Mouse (Mus musculus): ENCODE measurements around the gene Mprip. TPM values are rescaled to one million over a fixed set of nuclear protein-coding genes. Genes with fewer than 3 reads are reported as not detected.

The Mprip gene
- polyA plus RNA-seq, 1 experiment from 2014 or later, result 75.3 TPM

GRCm38 (mm10) chr11:59745851-59746250 lies 84.7 kb downstream of the Mprip start:
- H3K4me1 ChIP-seq, result no peaks in the 10 kb centered on the region
- no peak overlapping the region for H3K27ac ChIP-seq
- WGBS, result 87% methylated on average over 5 of the region's 5 CpGs
- H3K9me3 ChIP-seq, result no peaks in the 10 kb centered on the region
- no peaks in the 10 kb centered on the region for H3K27me3 ChIP-seq (replicated peaks)
- H3K4me2 ChIP-seq, result no peak overlapping the region
- peaks cover 53% of the 10 kb centered on the region for H3K36me3 ChIP-seq
- no peak overlapping the region for H3K4me3 ChIP-seq (replicated peaks)
- no peak overlapping the region for H3K9ac ChIP-seq
- no peak for ATAC-seq (ENCODE audit: insufficient read depth, low FRiP score, low read depth)

GRCm38 (mm10) chr11:59746614-59747013 lies 85.5 kb downstream of the Mprip start:
- Histone ChIP-seq H3K4me3 (replicated peaks) (no peak overlapping the region), H3K4me2 (no peak overlapping the region), H3K9ac (no peak overlapping the region), H3K4me1 (no peaks in the 10 kb centered on the region), H3K27ac (no peak overlapping the region), H3K36me3 (peaks cover 49% of the 10 kb centered on the region), H3K27me3 (replicated peaks) (no peaks in the 10 kb centered on the region), H3K9me3 (no peaks in the 10 kb centered on the region)
- ATAC-seq (ENCODE audit: insufficient read depth, low FRiP score, low read depth), result no peak
- 81% methylated on average over 2 of the region's 2 CpGs for WGBS

GRCm38 (mm10) chr11:59749050-59749449 lies 87.9 kb downstream of the Mprip start:
- H3K4me3 ChIP-seq (replicated peaks), result no peak overlapping the region
- H3K27ac ChIP-seq, result no peak overlapping the region
- no peaks in the 10 kb centered on the region for H3K4me1 ChIP-seq
- ATAC-seq (ENCODE audit: insufficient read depth, low FRiP score, low read depth), result no peak
- H3K36me3 ChIP-seq, result peaks cover 43% of the 10 kb centered on the region
- H3K27me3 ChIP-seq (replicated peaks), result no peaks in the 10 kb centered on the region
- WGBS, result 88% methylated on average over 3 of the region's 3 CpGs
- H3K9me3 ChIP-seq, result no peaks in the 10 kb centered on the region
- H3K4me2 ChIP-seq, result no peak overlapping the region
- no peak overlapping the region for H3K9ac ChIP-seq

- 90% methylated on average over 6 of the region's 6 CpGs for WGBS
- no peak for ATAC-seq (ENCODE audit: insufficient read depth, low FRiP score, low read depth)
Observed at GRCm38 (mm10) chr11:59754504-59754903, 93.4 kb downstream of the Mprip start.

GRCm38 (mm10) chr11:59756351-59756750 lies 95.2 kb downstream of the Mprip start:
- H3K4me2 ChIP-seq, result no peak overlapping the region
- no peaks in the 10 kb centered on the region for H3K4me1 ChIP-seq
- no peaks in the 10 kb centered on the region for H3K27me3 ChIP-seq (replicated peaks)
- WGBS, result 81% methylated on average over 4 of the region's 4 CpGs
- ATAC-seq (ENCODE audit: insufficient read depth, low FRiP score, low read depth), result no peak
- H3K4me3 ChIP-seq (replicated peaks), result no peak overlapping the region
- H3K27ac ChIP-seq, result no peak overlapping the region
- no peak overlapping the region for H3K9ac ChIP-seq
- H3K9me3 ChIP-seq, result no peaks in the 10 kb centered on the region
- peaks cover 75% of the 10 kb centered on the region for H3K36me3 ChIP-seq

More at GRCm38 (mm10) chr11:59754504-59754903, 93.4 kb downstream of the Mprip start:
- Histone ChIP-seq H3K4me2 (no peak overlapping the region), H3K9ac (no peak overlapping the region), H3K36me3 (peaks cover 65% of the 10 kb centered on the region), H3K9me3 (no peaks in the 10 kb centered on the region), H3K4me1 (no peaks in the 10 kb centered on the region), H3K27ac (no peak overlapping the region), H3K27me3 (replicated peaks) (no peaks in the 10 kb centered on the region), H3K4me3 (replicated peaks) (no peak overlapping the region)

- H3K4me1 ChIP-seq, result no peaks in the 10 kb centered on the region
- no peaks in the 10 kb centered on the region for H3K27me3 ChIP-seq (replicated peaks)
- no peak overlapping the region for H3K9ac ChIP-seq
- peaks cover 71% of the 10 kb centered on the region for H3K36me3 ChIP-seq
- H3K4me2 ChIP-seq, result no peak overlapping the region
- H3K27ac ChIP-seq, result no peak overlapping the region
- ATAC-seq (ENCODE audit: insufficient read depth, low FRiP score, low read depth), result no peak
- no peaks in the 10 kb centered on the region for H3K9me3 ChIP-seq
- no peak overlapping the region for H3K4me3 ChIP-seq (replicated peaks)
- 87% methylated on average over 9 of the region's 9 CpGs for WGBS
Observed at GRCm38 (mm10) chr11:59758191-59758985, 97.3 kb downstream of the Mprip start.

- no peak overlapping the region for H3K27ac ChIP-seq
- no peaks in the 10 kb centered on the region for H3K4me1 ChIP-seq
- 79% methylated on average over 4 of the region's 4 CpGs for WGBS
- H3K4me2 ChIP-seq, result no peak overlapping the region
- H3K27me3 ChIP-seq (replicated peaks), result no peaks in the 10 kb centered on the region
- no peak for ATAC-seq (ENCODE audit: insufficient read depth, low FRiP score, low read depth)
- no peak overlapping the region for H3K9ac ChIP-seq
- peaks cover 72% of the 10 kb centered on the region for H3K36me3 ChIP-seq
- H3K9me3 ChIP-seq, result no peaks in the 10 kb centered on the region
- H3K4me3 ChIP-seq (replicated peaks), result no peak overlapping the region
Observed at GRCm38 (mm10) chr11:59759178-59759577, 98.1 kb downstream of the Mprip start.

GRCm38 (mm10) chr11:59759626-59760025 lies 98.5 kb downstream of the Mprip start:
- Histone ChIP-seq H3K9me3 (no peaks in the 10 kb centered on the region), H3K4me3 (replicated peaks) (no peak overlapping the region), H3K36me3 (peaks cover 77% of the 10 kb centered on the region), H3K9ac (no peak overlapping the region), H3K27me3 (replicated peaks) (no peaks in the 10 kb centered on the region), H3K27ac (no peak overlapping the region), H3K4me1 (no peaks in the 10 kb centered on the region), H3K4me2 (no peak overlapping the region)
- no peak for ATAC-seq (ENCODE audit: insufficient read depth, low FRiP score, low read depth)
- WGBS, result 62% methylated on average over 2 of the region's 2 CpGs

- Histone ChIP-seq H3K27ac (no peak overlapping the region), H3K4me1 (no peaks in the 10 kb centered on the region), H3K27me3 (replicated peaks) (no peaks in the 10 kb centered on the region), H3K9ac (no peak overlapping the region), H3K4me3 (replicated peaks) (no peak overlapping the region), H3K9me3 (no peaks in the 10 kb centered on the region), H3K4me2 (no peak overlapping the region), H3K36me3 (peaks cover 81% of the 10 kb centered on the region)
- WGBS, result 95% methylated on average over 6 of the region's 6 CpGs
- ATAC-seq (ENCODE audit: insufficient read depth, low FRiP score, low read depth), result no peak
Observed at GRCm38 (mm10) chr11:59760796-59761195, 99.7 kb downstream of the Mprip start.

- no peak overlapping the region for H3K27ac ChIP-seq
- H3K27me3 ChIP-seq (replicated peaks), result no peaks in the 10 kb centered on the region
- no peak overlapping the region for H3K9ac ChIP-seq
- no peaks in the 10 kb centered on the region for H3K4me1 ChIP-seq
- H3K9me3 ChIP-seq, result no peaks in the 10 kb centered on the region
- H3K4me2 ChIP-seq, result no peak overlapping the region
- WGBS, result 87% methylated on average over 2 of the region's 2 CpGs
- ATAC-seq (ENCODE audit: insufficient read depth, low FRiP score, low read depth), result no peak
- peaks cover 82% of the 10 kb centered on the region for H3K36me3 ChIP-seq
- H3K4me3 ChIP-seq (replicated peaks), result no peak overlapping the region
Observed at GRCm38 (mm10) chr11:59769307-59769706, 108.2 kb downstream of the Mprip start.

- Histone ChIP-seq H3K36me3 (peaks cover 79% of the 10 kb centered on the region), H3K27me3 (replicated peaks) (no peaks in the 10 kb centered on the region), H3K4me1 (no peaks in the 10 kb centered on the region), H3K4me2 (no peak overlapping the region), H3K4me3 (replicated peaks) (no peak overlapping the region), H3K9ac (no peak overlapping the region), H3K9me3 (no peaks in the 10 kb centered on the region), H3K27ac (no peak overlapping the region)
- 82% methylated on average over 6 of the region's 6 CpGs for WGBS
- ATAC-seq (ENCODE audit: insufficient read depth, low FRiP score, low read depth), result no peak
Observed at GRCm38 (mm10) chr11:59769738-59770137, 108.6 kb downstream of the Mprip start.

- Histone ChIP-seq H3K27me3 (replicated peaks) (no peaks in the 10 kb centered on the region), H3K4me1 (no peaks in the 10 kb centered on the region), H3K36me3 (peaks cover 75% of the 10 kb centered on the region), H3K4me3 (replicated peaks) (no peak overlapping the region), H3K9ac (no peak overlapping the region), H3K9me3 (no peaks in the 10 kb centered on the region), H3K27ac (no peak overlapping the region), H3K4me2 (no peak overlapping the region)
- no peak for ATAC-seq (ENCODE audit: insufficient read depth, low FRiP score, low read depth)
- 81% methylated on average over 7 of the region's 7 CpGs for WGBS
Observed at GRCm38 (mm10) chr11:59770753-59771152, 109.6 kb downstream of the Mprip start.
